Mouse (Mus musculus) neural tube, embryonic 15.5 days (tissue): ENCODE measurements around the gene Setd7. TPM values are rescaled to one million over a fixed set of nuclear protein-coding genes. Genes with fewer than 3 reads are reported as not detected.

Experiments
- ATAC-seq: fragments of 200-750 bp; cut with Nextera tagmentation; 2 replicates; pipeline ENCODE4 v1.8.0; 2017; ENCODE audit warnings: mild to moderate bottlenecking, moderate TSS enrichment, moderate library complexity; ENCODE audit not compliant: low FRiP score
- H3K27ac ChIP-seq: fragments of 300-500 bp; sonication (generic); replicated peaks from 2 replicates; pipeline ENCODE4 v1.5.1; 2015; ENCODE audit warnings: mild to moderate bottlenecking, inconsistent platforms
- H3K27me3 ChIP-seq: fragments of 300-500 bp; sonication (generic); replicated peaks from 2 replicates; pipeline ENCODE4 v1.6.1; 2015; ENCODE audit warnings: inconsistent platforms
- H3K36me3 ChIP-seq: fragments of 300-500 bp; sonication (generic); 2 replicates; pipeline ENCODE4 v1.6.1; 2015; ENCODE audit warnings: inconsistent platforms
- H3K4me1 ChIP-seq: fragments of 300-500 bp; sonication (generic); 2 replicates; pipeline ENCODE4 v1.6.1; 2015; ENCODE audit warnings: inconsistent platforms
- H3K4me2 ChIP-seq: fragments of 300-500 bp; sonication (generic); 2 replicates; pipeline ENCODE4 v1.6.1; 2015; ENCODE audit warnings: inconsistent platforms, mild to moderate bottlenecking, moderate library complexity
- H3K4me3 ChIP-seq: fragments of 300-500 bp; sonication (generic); replicated peaks from 2 replicates; pipeline ENCODE4 v1.5.1; 2015; ENCODE audit warnings: mild to moderate bottlenecking, inconsistent platforms
- H3K9ac ChIP-seq: fragments of 300-500 bp; sonication (generic); replicated peaks from 2 replicates; pipeline ENCODE4 v1.6.1; 2015; ENCODE audit warnings: mild to moderate bottlenecking, inconsistent platforms
- H3K9me3 ChIP-seq: fragments of 300-500 bp; sonication (generic); replicated peaks from 2 replicates; pipeline ENCODE4 v1.6.1; 2016; ENCODE audit warnings: inconsistent platforms
- WGBS: fragments of 180-500 bp; shearing (Covaris S2); methylation state at CpG from one replicate; pipeline ENCODE4 v1.1.7; 2015; ENCODE audit warnings: mixed read lengths; 5-methylcytosine and 5-hydroxymethylcytosine counted together
- polyA plus RNA-seq: library from polyadenylated mRNA; unstranded; fragments of >200 nt; fragmentation: Nextera tagmentation; extraction: Ambion mirVana; gene quantifications from 2 replicates; pipeline ENCODE4 v1.2.1, GENCODE M21; 2015

Setd7 gene
- polyA plus RNA-seq, 1 experiment from 2014 or later, result 4.2 TPM

DNA sequence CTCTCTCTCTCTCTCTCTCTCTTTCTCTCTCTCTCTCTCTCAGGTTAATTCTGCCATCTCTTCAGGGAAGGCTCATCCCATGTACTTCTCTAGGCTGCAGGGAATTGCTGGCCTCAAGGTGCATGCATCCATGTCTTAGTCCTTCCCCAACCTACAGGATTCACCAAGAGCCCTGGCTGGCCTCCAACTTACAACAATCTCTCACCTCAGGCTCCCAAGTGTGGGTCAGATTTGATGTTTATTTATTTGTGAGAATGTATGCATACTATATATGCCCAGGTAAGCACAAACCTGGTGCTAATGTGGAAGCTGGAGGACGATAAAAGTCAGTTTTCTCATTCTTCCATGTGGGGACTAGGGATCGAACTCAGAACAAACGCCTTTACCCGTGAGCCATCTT lies 5.8 kb downstream of the Setd7 start:
- H3K27me3 ChIP-seq, result no peaks in the 10 kb centered on the region
- no peak for ATAC-seq
- no peak overlapping the region for H3K4me2 ChIP-seq
- no peak overlapping the region for H3K27ac ChIP-seq
- 0 out of 2 replicates have a peak, but pooled peaks cover 3% of the 10 kb centered on the region for H3K36me3 ChIP-seq
- H3K9me3 ChIP-seq, result no peaks in the 10 kb centered on the region
- H3K4me1 ChIP-seq, result peaks cover 40% of the 10 kb centered on the region
- no peak overlapping the region for H3K9ac ChIP-seq
- no peak overlapping the region for H3K4me3 ChIP-seq
- 89% methylated on average over 4 of the region's 4 CpGs for WGBS

DNA sequence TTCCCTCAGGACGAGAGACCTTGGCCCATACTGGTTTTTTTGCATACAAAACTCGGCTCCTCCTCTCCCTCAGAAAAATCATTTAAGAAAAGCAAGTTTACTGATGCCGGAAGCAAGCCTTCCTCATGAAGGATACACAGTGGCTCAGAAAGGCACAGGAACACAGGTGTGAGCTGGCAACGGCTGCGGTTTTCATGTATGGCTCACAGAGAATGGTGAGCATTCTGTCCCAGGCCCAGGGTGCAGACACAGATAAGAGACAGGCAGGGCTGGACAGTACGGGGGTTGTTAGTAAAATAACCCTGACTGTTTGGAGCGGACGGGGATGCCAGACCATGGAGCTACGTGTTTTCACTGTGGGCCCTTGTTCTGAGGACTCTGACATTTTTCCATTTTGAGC lies 6.6 kb downstream of the Setd7 start:
- no peak overlapping the region for H3K4me2 ChIP-seq
- H3K9ac ChIP-seq, result 0 out of 2 replicates have a peak overlapping the region, but pooled peaks have one; percentile 15
- no peak for ATAC-seq
- H3K4me1 ChIP-seq, result peaks cover 40% of the 10 kb centered on the region
- H3K27me3 ChIP-seq, result no peaks in the 10 kb centered on the region
- WGBS, result 82% methylated on average over 9 of the region's 9 CpGs
- H3K4me3 ChIP-seq, result no peak overlapping the region
- no peaks in the 10 kb centered on the region for H3K9me3 ChIP-seq
- H3K27ac ChIP-seq, result no peak overlapping the region; the same call in 1 of the 2 replicates
- peaks cover 11% of the 10 kb centered on the region; the same call in 1 of the 2 replicates for H3K36me3 ChIP-seq

DNA sequence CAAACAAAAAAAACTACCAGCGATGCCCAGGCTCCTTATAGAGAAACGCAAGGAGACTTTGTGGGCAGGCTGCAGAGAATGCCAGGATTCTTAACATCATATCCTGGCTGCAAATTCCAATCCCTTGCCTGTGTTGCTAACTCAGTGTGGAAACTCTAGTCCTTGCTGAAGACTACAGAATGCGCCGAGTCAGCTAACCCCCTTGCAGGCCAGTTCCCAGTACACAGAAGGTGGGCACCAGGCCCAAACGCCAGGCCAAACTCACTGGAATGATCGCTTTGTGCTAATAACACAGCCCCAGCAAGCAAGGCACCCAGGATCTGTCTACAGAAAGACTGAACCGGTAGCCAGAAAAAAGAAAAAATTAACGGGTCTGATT lies 7.2 kb downstream of the Setd7 start:
- 58% methylated on average over 8 of the region's 8 CpGs for WGBS
- H3K4me3 ChIP-seq, result no peak overlapping the region
- H3K4me1 ChIP-seq, result peaks cover 35% of the 10 kb centered on the region
- ATAC-seq, result no peak
- H3K36me3 ChIP-seq, result peaks cover 17% of the 10 kb centered on the region
- no peak overlapping the region for H3K4me2 ChIP-seq
- H3K27ac ChIP-seq, result 0 out of 2 replicates have a peak overlapping the region, but pooled peaks have one; percentile 1
- no peaks in the 10 kb centered on the region for H3K27me3 ChIP-seq
- H3K9me3 ChIP-seq, result no peaks in the 10 kb centered on the region
- no peak overlapping the region for H3K9ac ChIP-seq

DNA sequence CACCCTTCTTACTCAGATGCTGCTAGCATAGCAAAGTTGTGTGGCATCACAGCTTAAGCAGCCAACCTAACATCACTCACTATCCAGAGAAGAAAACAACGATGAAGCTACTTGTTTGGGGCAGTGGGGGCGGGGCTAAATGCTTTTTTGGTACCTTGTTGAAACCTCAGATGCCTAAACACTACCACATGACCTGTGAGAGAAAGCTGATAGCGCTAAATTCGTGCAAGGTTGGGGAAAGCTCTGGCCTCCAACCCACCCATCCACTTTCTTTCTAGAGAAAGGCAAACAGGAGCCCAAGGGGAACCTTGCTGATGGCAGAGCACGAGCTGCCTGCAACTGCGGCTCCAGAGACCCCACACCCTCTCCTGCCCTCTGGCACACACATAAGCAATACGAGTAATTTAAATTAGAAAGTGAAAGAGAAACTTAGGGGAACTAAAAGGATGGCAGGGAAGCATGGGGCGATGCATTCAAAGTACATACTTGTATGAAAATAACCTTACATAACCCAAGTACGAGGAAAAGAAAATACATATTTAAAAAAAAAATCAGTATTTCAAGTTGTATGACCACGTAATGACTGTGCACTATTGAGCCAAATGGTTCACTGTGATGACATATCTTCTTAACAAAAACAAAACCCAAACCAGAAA lies 7.7 kb downstream of the Setd7 start:
- no peak overlapping the region for H3K27ac ChIP-seq
- no peaks in the 10 kb centered on the region for H3K9me3 ChIP-seq
- no peak overlapping the region for H3K4me3 ChIP-seq
- no peaks in the 10 kb centered on the region for H3K27me3 ChIP-seq
- H3K36me3 ChIP-seq, result peaks cover 21% of the 10 kb centered on the region
- no peak overlapping the region for H3K9ac ChIP-seq
- ATAC-seq, result no peak
- 56% methylated on average over 10 of the region's 10 CpGs for WGBS
- H3K4me2 ChIP-seq, result no peak overlapping the region
- H3K4me1 ChIP-seq, result peaks cover 30% of the 10 kb centered on the region

DNA sequence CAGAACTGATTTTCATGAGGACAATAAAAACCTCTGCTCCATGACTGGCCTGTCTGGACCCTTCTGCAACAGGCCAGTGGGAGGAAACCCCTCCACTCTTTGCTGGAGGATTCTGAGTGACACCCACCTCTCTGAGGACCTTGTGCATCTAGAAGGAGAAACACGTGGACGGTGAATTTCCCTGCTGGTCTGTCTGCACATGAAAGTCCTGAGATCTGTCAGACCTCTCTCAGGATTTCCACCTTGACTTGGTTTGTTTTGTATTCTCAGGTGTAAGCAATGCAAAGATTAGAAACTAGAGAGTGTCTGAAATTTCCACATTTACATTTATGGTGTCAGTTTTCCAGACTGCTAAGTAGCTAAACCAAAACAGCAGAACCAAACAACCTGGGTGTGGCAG lies 8.5 kb downstream of the Setd7 start:
- peaks cover 28% of the 10 kb centered on the region for H3K4me1 ChIP-seq
- WGBS, result 69% methylated on average over 2 of the region's 2 CpGs
- no peak overlapping the region for H3K9ac ChIP-seq
- H3K4me3 ChIP-seq, result no peak overlapping the region
- H3K9me3 ChIP-seq, result no peaks in the 10 kb centered on the region
- peaks cover 23% of the 10 kb centered on the region for H3K36me3 ChIP-seq
- no peak for ATAC-seq
- H3K27me3 ChIP-seq, result no peaks in the 10 kb centered on the region
- no peak overlapping the region for H3K4me2 ChIP-seq
- H3K27ac ChIP-seq, result no peak overlapping the region

DNA sequence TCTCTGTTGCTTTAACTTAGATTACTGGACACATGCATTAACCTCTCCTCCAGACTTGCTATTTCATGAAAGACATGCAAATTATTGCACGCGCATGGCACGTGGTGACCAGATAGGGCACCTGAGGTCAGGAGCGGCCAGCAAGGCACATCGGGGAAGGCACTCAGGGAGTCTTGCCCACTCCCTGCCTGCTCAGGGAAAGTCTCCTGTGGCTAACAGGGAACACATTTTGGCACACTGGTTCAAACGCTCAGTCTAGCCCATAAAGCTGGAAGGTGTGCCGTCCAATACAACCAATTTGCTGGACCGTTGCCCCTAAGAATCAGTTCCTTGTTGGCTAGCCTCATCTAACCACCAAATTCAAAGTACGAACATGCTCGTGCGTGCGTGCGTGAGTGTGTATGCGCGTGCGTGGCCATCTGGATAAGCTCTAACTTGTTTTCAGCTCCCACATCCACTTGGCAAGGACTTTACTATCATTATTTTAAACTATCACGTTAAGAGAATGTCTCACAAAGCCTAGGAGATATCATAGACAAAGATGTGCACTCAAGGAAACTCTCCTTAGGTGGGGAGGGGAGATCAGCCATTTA lies 11.6 kb downstream of the Setd7 start:
- no peak overlapping the region for H3K4me3 ChIP-seq
- ATAC-seq, result no peak
- no peak overlapping the region for H3K27ac ChIP-seq
- no peak overlapping the region for H3K4me2 ChIP-seq
- no peaks in the 10 kb centered on the region for H3K27me3 ChIP-seq
- WGBS, result 93% methylated on average over 17 of the region's 17 CpGs
- H3K9me3 ChIP-seq, result no peaks in the 10 kb centered on the region
- H3K9ac ChIP-seq, result no peak overlapping the region
- peaks cover 24% of the 10 kb centered on the region for H3K4me1 ChIP-seq
- peaks cover 23% of the 10 kb centered on the region for H3K36me3 ChIP-seq

DNA sequence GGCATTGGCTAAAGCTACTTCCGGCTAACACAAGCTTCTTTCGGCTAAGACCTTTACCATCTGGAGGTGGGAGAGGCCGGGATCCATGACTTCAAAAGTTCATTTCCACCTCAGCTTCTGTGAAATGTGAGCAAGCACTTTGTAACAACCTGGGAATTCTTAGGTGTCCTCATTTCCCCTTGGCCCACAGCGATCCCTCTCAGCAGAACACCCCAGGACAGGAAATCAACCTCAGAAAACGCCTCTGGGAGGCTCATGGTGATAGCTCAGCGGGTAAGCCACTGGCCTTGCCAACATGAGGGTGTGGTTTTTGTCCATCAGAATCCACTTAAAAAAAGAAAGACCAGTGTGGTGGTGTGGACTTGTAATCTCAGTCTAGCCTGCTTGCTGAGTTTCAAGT lies 13.1 kb downstream of the Setd7 start:
- Histone ChIP-seq H3K36me3 (peaks cover 24% of the 10 kb centered on the region), H3K4me1 (peaks cover 12% of the 10 kb centered on the region), H3K9me3 (no peaks in the 10 kb centered on the region), H3K4me3 (no peak overlapping the region), H3K27ac (no peak overlapping the region), H3K9ac (no peak overlapping the region), H3K4me2 (no peak overlapping the region), H3K27me3 (no peaks in the 10 kb centered on the region)
- 88% methylated on average over 6 of the region's 6 CpGs for WGBS
- no peak for ATAC-seq

DNA sequence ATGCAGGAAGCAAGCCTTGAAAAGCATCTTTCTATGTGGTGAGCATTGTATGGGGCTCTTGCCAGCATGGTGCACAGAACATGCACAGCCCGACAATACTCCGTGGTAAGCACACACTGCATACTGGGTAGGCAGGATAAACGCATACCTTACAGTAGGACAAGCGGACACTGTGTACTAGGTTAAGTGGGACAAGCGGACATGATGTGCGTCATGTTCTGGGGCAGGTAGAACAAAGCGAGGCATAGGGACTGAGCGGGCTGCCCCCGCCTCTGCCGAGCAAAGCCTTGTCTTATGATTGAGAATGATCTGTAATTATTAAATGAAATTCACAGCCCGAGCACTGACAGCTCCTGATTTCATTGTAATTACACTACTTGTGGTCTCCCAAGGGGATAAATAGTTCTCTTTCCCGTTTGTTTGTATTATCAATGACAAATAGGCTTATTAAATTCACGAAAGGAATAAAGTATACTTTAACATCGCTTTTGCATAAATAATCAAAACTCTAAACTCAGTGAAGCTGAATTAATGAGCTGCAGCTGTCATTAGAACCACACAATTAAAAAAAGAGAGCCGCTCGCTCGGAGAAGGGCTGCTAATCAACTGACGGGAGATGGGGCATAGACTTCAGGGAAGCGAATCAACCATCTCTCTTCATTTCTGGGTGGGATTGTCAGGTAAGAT lies 16.1 kb downstream of the Setd7 start:
- Histone ChIP-seq H3K9ac (no peak overlapping the region), H3K4me2 (peak overlapping the region; percentile 20), H3K27me3 (no peaks in the 10 kb centered on the region), H3K4me1 (peaks cover 7% of the 10 kb centered on the region), H3K9me3 (no peaks in the 10 kb centered on the region), H3K36me3 (peaks cover 47% of the 10 kb centered on the region), H3K4me3 (no peak overlapping the region), H3K27ac (no peak overlapping the region)
- ATAC-seq, result 0 out of 2 replicates have a peak, but pooled peaks have one; percentile 32
- WGBS, result 60% methylated on average over 19 of the region's 19 CpGs

DNA sequence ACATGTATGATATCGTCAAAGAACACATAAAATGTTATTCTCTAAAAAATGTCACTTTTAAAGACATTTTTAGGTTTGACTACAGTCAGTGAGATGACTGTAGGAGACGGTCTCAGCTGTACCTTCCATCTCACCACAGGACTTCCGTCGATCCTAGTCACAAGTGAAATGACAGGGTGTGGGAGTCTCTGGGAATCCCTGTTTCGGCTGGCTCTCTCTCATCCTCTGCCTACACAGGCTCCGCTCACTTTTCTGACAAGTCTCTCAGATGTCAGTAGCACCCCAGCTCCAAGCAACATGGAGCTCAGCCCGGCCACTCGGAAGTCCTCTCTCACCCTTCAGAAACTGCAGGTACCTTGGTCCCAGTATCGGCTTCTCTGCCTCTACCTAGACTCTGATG lies 20.0 kb downstream of the Setd7 start:
- Histone ChIP-seq H3K27ac (no peak overlapping the region), H3K4me3 (no peak overlapping the region), H3K9ac (no peak overlapping the region), H3K4me1 (peaks cover 7% of the 10 kb centered on the region), H3K36me3 (peaks cover 59% of the 10 kb centered on the region), H3K4me2 (no peak overlapping the region), H3K27me3 (no peaks in the 10 kb centered on the region), H3K9me3 (no peaks in the 10 kb centered on the region)
- ATAC-seq, result no peak
- 96% methylated on average over 9 of the region's 9 CpGs for WGBS

DNA sequence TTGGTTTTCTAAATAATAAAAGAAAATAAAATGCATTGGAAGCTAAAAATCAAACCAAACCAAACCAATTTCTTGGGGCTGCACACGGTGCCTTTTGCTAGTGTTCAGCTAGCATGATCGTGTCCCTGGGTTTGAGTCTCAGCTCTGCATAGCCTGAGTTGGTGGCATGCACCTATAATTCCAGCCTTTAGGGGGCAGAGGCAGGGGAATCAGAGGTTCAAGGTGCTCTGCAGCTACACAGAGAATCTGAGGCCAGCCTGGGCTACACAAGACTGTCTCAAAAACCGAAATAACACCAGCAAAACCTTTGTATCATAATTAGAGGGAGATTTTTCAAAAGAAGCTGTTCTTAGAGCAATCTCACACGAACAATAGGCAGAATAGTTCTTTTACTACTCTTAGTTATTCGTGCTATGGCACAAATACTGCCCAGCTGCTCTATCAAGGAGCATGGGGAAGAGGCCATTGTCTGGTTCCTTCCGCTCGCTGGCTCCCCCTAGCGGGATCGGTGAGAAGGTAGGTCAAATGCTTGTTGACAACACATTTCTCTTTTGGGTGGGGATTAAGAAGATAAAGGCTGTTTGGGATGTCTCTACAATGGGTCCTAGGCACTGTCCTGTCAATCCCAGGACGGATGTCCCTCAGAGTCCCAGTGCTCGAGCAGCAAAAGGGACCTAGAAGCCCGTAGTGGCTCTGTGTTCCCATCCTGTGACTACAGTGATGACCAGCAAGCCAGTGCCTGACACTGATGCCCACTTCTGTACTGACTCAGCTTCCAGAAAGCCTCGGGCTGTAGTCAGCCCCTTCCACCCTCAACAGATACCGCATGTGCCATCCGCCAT lies 20.9 kb downstream of the Setd7 start:
- 60% methylated on average over 15 of the region's 15 CpGs for WGBS
- H3K4me2 ChIP-seq, result no peak overlapping the region
- no peak overlapping the region for H3K4me3 ChIP-seq
- no peak overlapping the region for H3K27ac ChIP-seq
- peaks cover 66% of the 10 kb centered on the region for H3K36me3 ChIP-seq
- H3K9me3 ChIP-seq, result no peaks in the 10 kb centered on the region
- no peaks in the 10 kb centered on the region for H3K27me3 ChIP-seq
- peaks cover 5% of the 10 kb centered on the region for H3K4me1 ChIP-seq
- no peak overlapping the region for H3K9ac ChIP-seq
- ATAC-seq, result no peak

DNA sequence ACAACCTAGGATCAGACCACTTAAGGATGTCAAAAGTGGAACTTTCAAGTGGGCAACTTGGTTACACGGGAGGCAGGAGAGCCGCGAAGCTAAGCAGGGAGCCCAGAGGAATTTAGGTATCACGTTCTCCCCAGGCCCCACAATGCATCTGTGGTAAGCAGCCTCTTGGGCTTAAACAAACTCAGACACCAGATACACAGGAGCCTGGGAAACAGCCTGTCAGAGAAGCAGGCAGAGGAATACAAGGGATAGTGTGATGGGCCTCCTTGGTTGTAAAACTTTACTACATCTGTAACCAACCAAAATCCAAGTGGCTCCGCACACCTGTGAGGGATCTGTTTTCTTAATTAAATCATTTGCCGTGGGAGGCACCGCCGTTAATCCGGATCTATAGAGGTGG lies 26.7 kb downstream of the Setd7 start:
- no peaks in the 10 kb centered on the region for H3K27me3 ChIP-seq
- H3K27ac ChIP-seq, result no peak overlapping the region
- no peak overlapping the region for H3K9ac ChIP-seq
- no peak for ATAC-seq
- H3K4me1 ChIP-seq, result peaks cover 19% of the 10 kb centered on the region
- H3K4me2 ChIP-seq, result no peak overlapping the region
- WGBS, result 82% methylated on average over 9 of the region's 9 CpGs
- no peaks in the 10 kb centered on the region for H3K9me3 ChIP-seq
- H3K4me3 ChIP-seq, result no peak overlapping the region
- peaks cover 70% of the 10 kb centered on the region for H3K36me3 ChIP-seq
